Mouse (Mus musculus): Measurements from ENCODE around the gene Olfr678.
"Not testable (repeated sequence)": the region's sequence is repeated elsewhere in the genome, so short reads cannot be mapped to it uniquely, and the experiment has no call there.

The Olfr678 gene

GRCm38 (mm10) chr7:105064175-105064574 is at the start of gene Olfr678:
Gene Olfr678, plus strand, starts transcription at chr7:105064475.
- DNase-seq = no peak

- DNase-seq = peak; percentile 2
Measured at GRCm38 (mm10) chr7:105022530-105022929, 41.7 kb upstream of the Olfr678 start.

DNA sequence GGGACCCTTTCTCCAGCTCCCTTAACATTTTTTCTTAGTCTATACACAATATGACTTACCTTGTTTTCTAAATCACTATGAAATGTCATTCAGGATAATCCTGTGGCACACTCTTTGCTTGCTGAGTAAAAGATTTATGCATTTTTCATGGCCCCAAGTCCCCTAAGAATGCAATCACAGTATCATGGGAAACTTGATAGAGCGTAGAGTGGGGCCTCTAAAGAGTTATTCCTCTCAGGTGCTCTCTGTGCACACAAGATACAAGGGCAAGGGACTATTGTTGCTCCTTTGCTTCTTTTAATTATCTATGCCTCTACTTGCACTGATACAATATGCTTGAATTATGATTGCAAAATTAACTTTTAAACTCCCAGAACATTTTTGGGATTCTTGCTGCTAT is 35.9 kb upstream of the Olfr678 start, which contains the start of gene Olfr675:
Gene Olfr675 (minus strand): TSS at position 101 of the 400 bp plus-strand sequence.
- no peak for DNase-seq

GRCm38 (mm10) chr7:105032398-105032797 is 31.9 kb upstream of the Olfr678 start, which contains the start of gene Olfr676:
Gene Olfr676, plus strand, starts transcription at chr7:105032698.
- DNase-seq = no peak

GRCm38 (mm10) chr7:105033836-105034235 is 30.4 kb upstream of the Olfr678 start:
- peak; percentile 2 for DNase-seq

DNA sequence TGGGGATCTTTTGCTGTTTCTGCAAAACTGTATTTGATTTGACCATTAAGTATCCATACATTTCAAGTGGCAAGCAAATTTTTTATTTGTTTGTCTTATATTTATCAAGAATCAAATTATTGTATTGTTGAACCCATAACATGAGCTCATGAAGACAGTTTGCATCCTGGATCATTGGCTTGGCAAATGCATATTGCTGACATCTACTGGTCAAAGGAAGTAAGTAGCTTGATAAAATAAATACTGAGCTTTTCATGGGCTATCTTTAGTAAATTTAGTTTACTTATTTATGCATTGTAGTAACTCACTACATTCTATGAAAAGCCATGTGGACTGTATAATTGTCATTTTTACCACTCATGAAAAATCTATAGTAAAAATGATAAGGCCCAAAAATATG is 5.3 kb upstream of the Olfr678 start:
- peak; percentile 0 for DNase-seq

- DNase-seq = no peak
Measured at GRCm38 (mm10) chr7:105080905-105081304, 16.6 kb downstream of the Olfr678 start, which contains the start of gene Olfr679. Gene Olfr679, plus strand, starts transcription at chr7:105081205.

DNA sequence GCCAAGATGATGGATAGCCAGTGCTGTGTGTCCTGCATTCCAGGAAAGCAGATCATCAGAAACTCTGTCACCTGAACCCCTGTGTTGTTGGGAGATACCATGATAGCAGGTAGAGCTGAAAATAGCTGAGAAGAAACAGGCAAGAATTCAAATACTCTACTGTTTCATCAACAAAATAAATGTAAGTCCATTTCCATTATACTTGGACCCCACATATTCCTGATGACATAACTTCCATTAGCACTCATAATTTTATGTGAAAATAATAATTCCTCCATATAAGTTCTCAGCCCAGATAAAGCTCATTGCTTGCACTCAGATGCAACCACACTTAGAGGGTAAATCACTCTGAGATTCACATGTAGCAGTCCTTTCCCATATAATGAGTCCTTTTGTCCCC is 28.4 kb downstream of the Olfr678 start, which contains the start of gene Olfr680-ps1:
Gene Olfr680-ps1 (minus strand): TSS at position 101 of the 400 bp plus-strand sequence.
- not testable (repeated sequence) for DNase-seq

- DNase-seq = no peak
Measured at GRCm38 (mm10) chr7:105116536-105116935, 52.3 kb downstream of the Olfr678 start, which contains the start of gene Olfr681. Gene Olfr681, plus strand, starts transcription at chr7:105116836.

Data from embryo, embryonic 11 days (tissue).